ENCODE assay signal across 21 mouse cellular contexts in genomic region chr4:150181304-150181703, GRCm38 (mm10). TPM values are rescaled to one million over a fixed set of nuclear protein-coding genes. Genes with fewer than 3 reads are reported as not detected.
DNase-seq lines count a peak whose midpoint lies in the region; ATAC-seq and TF ChIP-seq lines count a peak whose summit lies in the region.
"Had no signal": no experiment of that assay in that cellular context is flagged by ENCODE, and none has a peak within 500 bp of the region (broad histone marks: within the 10 kb centered on the region; RNA-seq: fewer than 3 reads in every experiment).

No protein-coding gene starts in this region.

- no peak overlapping the region for H3K9ac ChIP-seq in lung, embryonic 14.5 days
- H3K9ac ChIP-seq: embryonic facial prominence, embryonic 12.5 days; liver, embryonic 15.5 days had no signal

- no peaks in the 10 kb centered on the region for H3K27me3 ChIP-seq in lung, embryonic 14.5 days (ENCODE audit: insufficient read depth, low read length)
- H3K27me3 ChIP-seq in small intestine, adult 2 months (ENCODE audit: control insufficient read depth, insufficient read depth, low read length), result no peaks in the 10 kb centered on the region
- H3K27me3 ChIP-seq: embryonic facial prominence, embryonic 12.5 days; liver, embryonic 15.5 days; Patski had no signal

- H3K9me3 ChIP-seq in lung, embryonic 14.5 days (ENCODE audit: low read depth, low read length), result no peaks in the 10 kb centered on the region
- H3K9me3 ChIP-seq: liver, embryonic 15.5 days had no signal

- no peaks in the 10 kb centered on the region for H3K4me1 ChIP-seq in lung, embryonic 14.5 days (ENCODE audit: insufficient read depth)
- H3K4me1 ChIP-seq in small intestine, adult 2 months (ENCODE audit: control insufficient read depth, insufficient read depth, insufficient read length, low read length), result no peaks in the 10 kb centered on the region
- H3K4me1 ChIP-seq: liver, embryonic 15.5 days had no signal

- TF ChIP-seq POLR2A in small intestine, adult 2 months (IDR thresholded peaks at IDR 0.05; ENCODE audit: low read depth, low read length), result no peak

- ATAC-seq in CD4-positive, CD25-positive, alpha-beta regulatory T cell, adult 4 months, result no peak
- no peak for ATAC-seq in lung, embryonic 14.5 days (ENCODE audit: insufficient read depth)
- ATAC-seq: hindbrain, postnatal 0 days; Patski had no signal

- H3K4me3 ChIP-seq in lung, embryonic 14.5 days (ENCODE audit: low read depth, low read length), result no peak overlapping the region
- H3K4me3 ChIP-seq in small intestine, adult 2 months (ENCODE audit: low read depth, low read length), result no peak overlapping the region
- H3K4me3 ChIP-seq: embryonic facial prominence, embryonic 12.5 days; forebrain, embryonic 10.5 days; liver, embryonic 15.5 days had no signal

- H3K27ac ChIP-seq in lung, embryonic 14.5 days (ENCODE audit: low read depth), result no peak overlapping the region
- H3K27ac ChIP-seq in small intestine, adult 2 months (ENCODE audit: insufficient read depth, low read depth, low read length), result no peak overlapping the region
- H3K27ac ChIP-seq: embryonic facial prominence, embryonic 12.5 days; forebrain, embryonic 10.5 days; hindbrain, postnatal 0 days; liver, embryonic 15.5 days had no signal

- TF ChIP-seq CTCF in lung, embryonic 14.5 days (IDR thresholded peaks at IDR 0.05; ENCODE audit: low read depth), result peak; percentile 29; the same call in 1 of the 2 replicates
- TF ChIP-seq CTCF in small intestine, adult 2 months (IDR thresholded peaks at IDR 0.05; ENCODE audit: extremely low read depth, insufficient read length, insufficient replicate concordance, low read depth, low read length), result peak; percentile 16; the same call in 1 of the 2 replicates

- DNase-seq in CD4-positive, CD25-positive, alpha-beta regulatory T cell, adult 2 months (ENCODE audit: low read depth, low spot score), result peak; percentile 31
- DNase-seq in lung, embryonic 14.5 days, result no peak
- no peak for DNase-seq in lung, postnatal 14 days
- peak; percentile 14 for DNase-seq in NIH3T3 (ENCODE audit: low read depth)
- DNase-seq in frontal cortex, postnatal 25 days (ENCODE audit: low spot score in 2 of 2), result no peak
- DNase-seq in adrenal gland, adult (ENCODE audit: inconsistent age in 2 of 2, low spot score in 1 of 2), result no peak
- DNase-seq: cerebellum, postnatal 10 days; heart, adult 11 months; heart, postnatal 14 days; layer of hippocampus, adult 9-11 months had no signal

- H3K4me2 ChIP-seq in lung, embryonic 14.5 days, result no peak overlapping the region
- H3K4me2 ChIP-seq: embryonic facial prominence, embryonic 12.5 days; liver, embryonic 15.5 days had no signal

- 81% methylated on average over 7 of the region's 7 CpGs for WGBS in lung, embryonic 14.5 days
- WGBS in small intestine, adult 2 months, result 90% methylated on average over 7 of the region's 7 CpGs

- no peaks in the 10 kb centered on the region for H3K36me3 ChIP-seq in lung, embryonic 14.5 days (ENCODE audit: insufficient read depth)
- H3K36me3 ChIP-seq in small intestine, adult 2 months (ENCODE audit: control insufficient read depth, insufficient read depth, low read length), result no peaks in the 10 kb centered on the region
- H3K36me3 ChIP-seq: embryonic facial prominence, embryonic 12.5 days; forebrain, embryonic 10.5 days; liver, embryonic 15.5 days had no signal

RNA-seq across cellular contexts. Expression of gene Car6, which starts 19.8 kb away (rescaled TPM):
- not detected for polyA plus RNA-seq in CD4-positive, CD25-positive, alpha-beta regulatory T cell, adult 4 months (2017; shearing (Covaris generic))
- not detected in 2 replicates for polyA plus RNA-seq in lung, embryonic 14.5 days (2014; fragmentation: Nextera tagmentation; extraction: Ambion mirVana)
- polyA plus RNA-seq in small intestine, adult 2 months (2012; rRNA removed), result 0.14 TPM in 1 of 2 replicates, not detected in the other
- polyA plus RNA-seq: forebrain, embryonic 10.5 days; frontal cortex, adult 2 months; hindbrain, postnatal 0 days; kidney, embryonic 14.5 days; liver, embryonic 15.5 days; neural tube, embryonic 14.5 days; Patski; spleen, adult 2 months had no signal

RNA-seq across cellular contexts. Expression of gene Slc2a7, which starts 32.5 kb away (rescaled TPM):
- polyA plus RNA-seq in CD4-positive, CD25-positive, alpha-beta regulatory T cell, adult 4 months (2017; shearing (Covaris generic)), result not detected
- polyA plus RNA-seq in lung, embryonic 14.5 days (2014; fragmentation: Nextera tagmentation; extraction: Ambion mirVana), result not detected in 2 replicates
- polyA plus RNA-seq in small intestine, adult 2 months (2012; rRNA removed), result 47.2 and 68.9 TPM in 2 replicates
- polyA plus RNA-seq: embryonic facial prominence, embryonic 12.5 days; forebrain, embryonic 10.5 days; frontal cortex, adult 2 months; hindbrain, postnatal 0 days; kidney, embryonic 14.5 days; neural tube, embryonic 14.5 days; Patski; spleen, adult 2 months had no signal

RNA-seq across cellular contexts. Expression of gene Eno1, which starts 55.2 kb away (rescaled TPM):
- polyA plus RNA-seq in CD4-positive, CD25-positive, alpha-beta regulatory T cell, adult 4 months (2017; shearing (Covaris generic)), result 1,000 to 10,000 TPM in 1 of 2 experiments, 100 to 1,000 TPM in 1; 733 to 1,178 TPM
- polyA plus RNA-seq in lung, embryonic 14.5 days (2014; fragmentation: Nextera tagmentation; extraction: Ambion mirVana), result 1,829 and 1,952 TPM in 2 replicates
- polyA plus RNA-seq in small intestine, adult 2 months (2012; rRNA removed), result 223 and 498 TPM in 2 replicates

Comparison
In these comparisons a context has a peak if more than half of its experiments do, and no peak if none do; other contexts are left out.
1. DNase-seq: peak in CD4-positive, CD25-positive, alpha-beta regulatory T cell, adult 2 months (single experiment) and NIH3T3 (single experiment); none in lung, embryonic 14.5 days (single experiment), lung, postnatal 14 days (single experiment), frontal cortex, postnatal 25 days (0 of 2) and adrenal gland, adult (0 of 2).
2. RNA of gene Slc2a7, which starts 32.5 kb away (polyA plus RNA-seq): 47.2 to 68.9 TPM in small intestine, adult 2 months; not detected in lung, embryonic 14.5 days and not detected in CD4-positive, CD25-positive, alpha-beta regulatory T cell, adult 4 months; every median in the first group is over 10 times any median in the second.